Mouse (Mus musculus) lung, embryonic 14.5 days (tissue): ENCODE results near the gene Ttc9b. TPM values are rescaled to one million over a fixed set of nuclear protein-coding genes. Genes with fewer than 3 reads are reported as not detected.

Experiments
- ATAC-seq: fragments of 200-750 bp; cut with Nextera tagmentation; 2 replicates; pipeline ENCODE4 v1.8.0; 2017; ENCODE audit warnings: mild to moderate bottlenecking, moderate TSS enrichment, moderate library complexity; ENCODE audit not compliant: insufficient read depth
- DNase-seq: peaks from one replicate; pipeline ENCODE4 v3.0.0-alpha.2; 2015
- H3K27ac ChIP-seq: fragments of 300-500 bp; sonication (generic); 2 replicates; pipeline ENCODE4 v1.5.1; 2014; ENCODE audit warnings: low read depth, mild to moderate bottlenecking, moderate library complexity
- H3K27me3 ChIP-seq: fragments of 300-500 bp; sonication (generic); 2 replicates; pipeline ENCODE4 v1.6.1; 2014; ENCODE audit warnings: low read length, control low read depth; ENCODE audit not compliant: insufficient read depth
- H3K36me3 ChIP-seq: fragments of 300-500 bp; sonication (generic); 2 replicates; pipeline ENCODE4 v1.6.1; 2014; ENCODE audit warnings: control low read depth; ENCODE audit not compliant: insufficient read depth
- H3K4me1 ChIP-seq: fragments of 300-500 bp; sonication (generic); 2 replicates; pipeline ENCODE4 v1.6.1; 2014; ENCODE audit warnings: antibody characterized with exemption, control low read depth; ENCODE audit not compliant: insufficient read depth
- H3K4me2 ChIP-seq: fragments of 300-500 bp; sonication (generic); 2 replicates; pipeline ENCODE4 v1.6.1; 2014; ENCODE audit warnings: mild to moderate bottlenecking
- H3K4me3 ChIP-seq: fragments of 300-500 bp; sonication (generic); 2 replicates; pipeline ENCODE4 v1.5.1; 2014; ENCODE audit warnings: low read depth, low read length
- H3K9ac ChIP-seq: fragments of 300-500 bp; sonication (generic); 2 replicates; pipeline ENCODE4 v1.6.1; 2014
- H3K9me3 ChIP-seq: fragments of 300-500 bp; sonication (generic); 2 replicates; pipeline ENCODE4 v1.6.1; 2016; ENCODE audit warnings: low read depth, low read length, control low read depth
- CTCF ChIP-seq: IDR thresholded peaks from 2 replicates; pipeline ENCODE4 v1.5.1; 2016; ENCODE audit warnings: antibody characterized with exemption, low read depth
- WGBS: fragments of 180-500 bp; shearing (Covaris S2); extraction: QIAGEN DNeasy Blood & Tissue Kit; methylation state at CpG from one replicate; pipeline ENCODE4 v1.1.7; 2014; 5-methylcytosine and 5-hydroxymethylcytosine counted together
- polyA plus RNA-seq: library from polyadenylated mRNA; unstranded; fragments of >200 nt; fragmentation: Nextera tagmentation; extraction: Ambion mirVana; gene quantifications from 2 replicates; pipeline ENCODE4 v1.2.1, GENCODE M21; 2014

The Ttc9b gene
- polyA plus RNA-seq, 1 experiment from 2014 or later = 0.41 TPM

GRCm38 (mm10) chr7:27687836-27688235, 34.1 kb downstream of the Ttc9b start:
- no peak for ATAC-seq
- Histone ChIP-seq H3K9me3 (no peaks in the 10 kb centered on the region), H3K4me3 (peak overlapping the region; percentile 36; the same call in 1 of the 2 replicates), H3K36me3 (no peaks in the 10 kb centered on the region), H3K27ac (no peak overlapping the region), H3K4me1 (no peaks in the 10 kb centered on the region), H3K4me2 (peak overlapping the region; percentile 65), H3K9ac (no peak overlapping the region), H3K27me3 (no peaks in the 10 kb centered on the region)
- no peak for DNase-seq
- WGBS = 60% methylated on average over 3 of the region's 3 CpGs
- TF ChIP-seq CTCF = no peak

- ATAC-seq = no peak
- peak overlapping the region; percentile 47 for H3K9ac ChIP-seq
- H3K4me1 ChIP-seq = no peaks in the 10 kb centered on the region
- H3K36me3 ChIP-seq = no peaks in the 10 kb centered on the region
- DNase-seq = peak; percentile 13
- H3K4me2 ChIP-seq = peak overlapping the region; percentile 65
- peak overlapping the region; percentile 36 for H3K4me3 ChIP-seq
- WGBS = 28% methylated on average over 14 of the region's 14 CpGs
- H3K9me3 ChIP-seq = no peaks in the 10 kb centered on the region
- H3K27ac ChIP-seq = peak overlapping the region; percentile 19; the same call in 1 of the 2 replicates
- no peak for TF ChIP-seq CTCF
- H3K27me3 ChIP-seq = no peaks in the 10 kb centered on the region
Measured at GRCm38 (mm10) chr7:27688246-27688788, 34.6 kb downstream of the Ttc9b start.

- H3K4me3 ChIP-seq = peak within 1 kb of the TSS; percentile 36
- no peaks in the 10 kb centered on the region for H3K36me3 ChIP-seq
- peak within 1 kb of the TSS; percentile 65 for H3K4me2 ChIP-seq
- ATAC-seq (peak; percentile 99), DNase-seq (peak; percentile 96)
- peak within 1 kb of the TSS; percentile 19; the same call in 1 of the 2 replicates for H3K27ac ChIP-seq
- peak within 1 kb of the TSS; percentile 51 for H3K9ac ChIP-seq
- no peak for TF ChIP-seq CTCF
- H3K27me3 ChIP-seq = no peaks in the 10 kb centered on the region
- WGBS = under 1% methylated on average over 19 of the region's 19 CpGs
- H3K4me1 ChIP-seq = no peaks in the 10 kb centered on the region
- no peaks in the 10 kb centered on the region for H3K9me3 ChIP-seq
Measured at GRCm38 (mm10) chr7:27688815-27689612, 35.3 kb downstream of the Ttc9b start, which contains the start of gene Zfp607b. Zfp607b (plus strand) TSS chr7:27689340.

GRCm38 (mm10) chr7:27691076-27691475, 37.4 kb downstream of the Ttc9b start:
- H3K4me2 ChIP-seq = no peak overlapping the region
- H3K4me1 ChIP-seq = no peaks in the 10 kb centered on the region
- TF ChIP-seq CTCF = peak; percentile 71
- no peaks in the 10 kb centered on the region for H3K9me3 ChIP-seq
- DNase-seq = peak; percentile 61
- no peaks in the 10 kb centered on the region for H3K27me3 ChIP-seq
- H3K9ac ChIP-seq = no peak overlapping the region
- no peak for ATAC-seq
- H3K36me3 ChIP-seq = no peaks in the 10 kb centered on the region
- no peak overlapping the region for H3K4me3 ChIP-seq
- 36% methylated on average over 5 of the region's 5 CpGs for WGBS
- no peak overlapping the region for H3K27ac ChIP-seq

- WGBS = 40% methylated on average over 3 of the region's 3 CpGs
- ATAC-seq = no peak
Measured at GRCm38 (mm10) chr7:27696711-27697110, 43.0 kb downstream of the Ttc9b start.

More at GRCm38 (mm10) chr7:27696711-27697110, 43.0 kb downstream of the Ttc9b start:
- H3K27ac ChIP-seq = no peak overlapping the region
- no peaks in the 10 kb centered on the region for H3K36me3 ChIP-seq
- H3K4me3 ChIP-seq = no peak overlapping the region
- H3K4me2 ChIP-seq = no peak overlapping the region
- DNase-seq = no peak
- no peaks in the 10 kb centered on the region for H3K4me1 ChIP-seq
- no peak for TF ChIP-seq CTCF
- H3K27me3 ChIP-seq = no peaks in the 10 kb centered on the region
- H3K9me3 ChIP-seq = no peaks in the 10 kb centered on the region
- no peak overlapping the region for H3K9ac ChIP-seq

Other genes starting within 250 kb of the Ttc9b start
- 0.31 and 0.51 TPM in 2 replicates for gene Sptbn4, start 206.2 kb upstream of the Ttc9b start, polyA plus RNA-seq
- 54.5 and 56.0 TPM in 2 replicates for gene Blvrb, start 205.9 kb upstream of the Ttc9b start, polyA plus RNA-seq
- gene Sertad3, start 180.1 kb upstream of the Ttc9b start, polyA plus RNA-seq = 22.0 and 24.3 TPM in 2 replicates
- 39.3 and 42.5 TPM in 2 replicates for gene Sertad1, start 167.0 kb upstream of the Ttc9b start, polyA plus RNA-seq
- 2.5 and 2.9 TPM in 2 replicates for gene Prx, start 154.6 kb upstream of the Ttc9b start, polyA plus RNA-seq
- gene Hipk4, start 130.6 kb upstream of the Ttc9b start, polyA plus RNA-seq = 0.95 and 1.0 TPM in 2 replicates
- gene Pld3, start 100.7 kb upstream of the Ttc9b start, polyA plus RNA-seq = 56.7 and 57.4 TPM in 2 replicates
- gene 2310022A10Rik, start 100.7 kb upstream of the Ttc9b start, polyA plus RNA-seq = 20.6 and 25.4 TPM in 2 replicates
- gene Akt2, start 62.4 kb upstream of the Ttc9b start, polyA plus RNA-seq = 92.6 and 98.9 TPM in 2 replicates
- 6.9 and 7.3 TPM in 2 replicates for gene Map3k10, start 20.7 kb downstream of the Ttc9b start, polyA plus RNA-seq
- 3.6 and 5.5 TPM in 2 replicates for gene Zfp607b, start 35.4 kb downstream of the Ttc9b start, polyA plus RNA-seq
- 37.5 and 39.3 TPM in 2 replicates for gene Zfp60, start 77.5 kb downstream of the Ttc9b start, polyA plus RNA-seq
- gene Zfp626, start 153.3 kb downstream of the Ttc9b start, polyA plus RNA-seq = 1.9 and 2.1 TPM in 2 replicates
- gene Zfp59, start 184.7 kb downstream of the Ttc9b start, polyA plus RNA-seq = 9.9 and 10.2 TPM in 2 replicates
- gene Zfp607a, start 203.6 kb downstream of the Ttc9b start, polyA plus RNA-seq = 3.8 and 3.9 TPM in 2 replicates